Mouse (Mus musculus): ENCODE measurements around the gene Ptpro.
A peak's percentile ranks its signal among the peaks of the same experiment; 100 is the strongest.
"Not testable (repeated sequence)": the region's sequence is repeated elsewhere in the genome, so short reads cannot be mapped to it uniquely, and the experiment has no call there.

Ptpro gene

GRCm38 (mm10) chr6:137386935-137387334 lies 134.8 kb downstream of the Ptpro start:
- DNase-seq: no peak

DNA sequence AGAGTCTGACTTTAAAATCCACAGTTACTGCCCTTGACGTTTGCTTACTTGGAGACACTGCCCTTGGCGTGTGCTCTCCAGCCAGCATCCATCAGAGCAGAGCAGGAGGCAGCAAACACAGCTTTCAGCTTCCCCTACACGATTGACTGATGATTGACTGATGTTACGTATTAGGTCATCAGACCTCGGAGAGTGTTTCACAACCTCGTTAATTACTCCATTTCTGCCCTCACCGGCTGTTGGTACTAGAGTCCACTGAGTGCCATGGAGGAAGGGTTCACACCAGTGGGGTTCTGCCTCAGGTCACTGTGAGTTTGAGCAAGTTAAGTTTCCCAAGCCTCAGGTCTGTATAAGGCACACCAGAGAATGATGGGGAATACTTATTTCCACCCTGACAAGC lies 143.0 kb downstream of the Ptpro start:
- no peak for DNase-seq

DNA sequence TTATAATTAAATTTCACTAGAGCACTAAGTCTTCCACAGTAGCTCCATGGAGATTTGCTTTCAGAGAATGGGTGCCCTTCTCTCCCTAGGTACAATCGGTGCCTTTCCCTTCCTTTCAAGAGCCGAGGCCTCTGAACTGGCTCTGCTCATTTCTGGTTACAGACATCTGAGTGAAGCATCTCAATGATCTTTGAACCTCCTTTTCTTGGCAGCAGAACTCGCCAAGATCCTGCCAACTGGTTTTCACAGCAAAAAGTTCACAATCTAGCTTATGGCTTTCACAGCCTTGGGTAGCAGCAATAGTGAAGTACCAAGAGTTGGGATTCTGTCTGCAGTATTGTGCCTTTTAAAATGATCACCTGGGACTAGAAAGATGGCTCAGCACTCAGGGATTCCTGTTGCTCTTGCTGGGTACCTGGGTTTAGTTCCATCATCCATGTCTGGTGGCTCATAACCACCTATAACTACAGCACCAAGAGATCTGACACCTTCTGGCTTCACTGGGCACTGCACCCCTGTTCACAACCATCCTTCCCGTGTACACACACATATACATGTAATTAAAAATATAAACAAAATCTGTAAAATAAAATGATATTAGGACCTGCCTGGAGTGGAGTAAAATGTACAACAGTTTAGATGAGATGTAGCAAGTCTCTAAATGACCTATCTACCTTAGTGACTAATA lies 144.1 kb downstream of the Ptpro start:
- DNase-seq: no peak

DNA sequence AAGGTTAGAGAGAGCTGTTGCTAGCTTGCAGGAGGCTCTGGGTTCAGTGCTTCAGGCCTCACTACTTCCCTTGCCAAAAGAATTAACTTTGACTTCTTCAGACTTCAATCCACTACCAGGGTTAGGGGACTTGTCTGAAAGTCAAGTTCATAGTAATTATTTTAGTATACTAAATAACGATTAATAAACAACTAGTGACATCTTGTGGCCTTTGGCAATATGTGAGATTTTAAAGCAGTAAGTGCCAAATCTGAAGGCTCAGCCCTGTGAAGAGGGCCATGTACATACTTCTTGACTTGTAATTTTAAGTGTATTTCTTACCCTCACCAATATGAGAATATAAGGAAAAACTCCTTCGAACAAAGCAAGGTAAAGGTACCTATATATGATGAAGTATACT lies 145.2 kb downstream of the Ptpro start:
- no peak for DNase-seq

GRCm38 (mm10) chr6:137404196-137404595 lies 152.1 kb downstream of the Ptpro start:
- no peak for DNase-seq

GRCm38 (mm10) chr6:137405690-137406089 lies 153.6 kb downstream of the Ptpro start:
- DNase-seq: no peak

DNA sequence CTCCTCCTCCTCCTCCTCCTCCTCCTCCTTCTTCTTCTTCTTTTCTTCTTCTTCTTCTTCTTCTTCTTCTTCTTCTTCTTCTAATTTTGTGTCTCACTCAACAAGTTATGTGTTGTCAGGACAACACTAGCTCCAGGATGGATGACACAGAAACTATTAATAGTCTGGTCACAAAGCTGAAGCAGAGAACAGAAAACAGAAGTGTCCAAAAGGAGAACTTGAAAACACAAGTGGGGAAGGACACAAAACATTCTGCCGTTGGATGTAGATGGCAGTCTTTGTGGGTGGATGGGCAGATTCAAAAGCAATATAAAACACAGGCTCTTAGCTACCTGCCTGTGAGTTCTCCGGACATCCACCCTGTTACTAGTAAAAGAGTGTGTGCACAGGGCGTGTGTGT lies 158.4 kb downstream of the Ptpro start:
- DNase-seq: no peak

GRCm38 (mm10) chr6:137411901-137412378 lies 159.8 kb downstream of the Ptpro start:
- DNase-seq: no peak

- DNase-seq: no peak
Measured at GRCm38 (mm10) chr6:137413045-137413444, 160.9 kb downstream of the Ptpro start.

DNA sequence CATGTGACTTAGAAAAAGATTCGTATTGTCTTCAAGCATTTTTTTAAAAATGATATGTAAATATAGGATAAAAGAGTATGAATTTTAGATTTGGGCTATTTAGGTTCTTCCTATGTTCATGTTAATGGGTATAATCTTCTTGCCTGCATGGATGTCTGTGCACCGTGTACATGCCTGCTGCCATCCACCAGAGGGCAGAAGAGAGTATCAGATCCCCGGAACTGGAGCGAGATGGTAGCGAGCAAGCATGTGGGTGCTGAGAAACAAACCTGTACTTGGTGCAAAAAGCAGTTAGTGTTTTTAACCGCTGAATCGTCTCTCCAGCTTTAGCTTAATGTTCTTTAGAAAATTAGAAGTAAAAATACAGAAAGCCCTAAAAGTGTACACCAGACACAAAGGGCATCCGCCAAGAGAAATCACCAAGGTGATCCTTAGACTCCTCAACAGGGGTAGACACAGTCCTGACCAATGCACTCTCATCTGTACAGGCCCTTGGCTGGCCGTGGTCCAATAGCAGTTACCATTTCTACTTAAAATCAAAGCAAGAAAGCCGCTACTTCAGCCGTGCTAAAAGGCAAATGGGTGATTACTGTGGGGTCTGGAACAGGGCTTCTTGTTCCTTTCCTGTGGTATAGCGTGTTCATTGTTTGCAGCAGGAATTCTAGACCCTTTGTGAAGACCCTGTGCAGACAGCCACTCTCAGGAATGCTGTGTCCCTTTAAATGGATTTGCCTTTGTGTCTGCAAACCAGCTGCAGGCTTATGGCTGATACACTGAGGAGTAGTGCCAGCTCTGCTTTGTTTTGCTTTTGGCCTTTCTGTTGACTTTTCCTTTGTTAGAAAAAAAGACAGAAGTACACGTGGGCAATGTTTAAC lies 162.6 kb downstream of the Ptpro start:
- peak in 1 of 2 experiments; percentile 23 for DNase-seq

DNA sequence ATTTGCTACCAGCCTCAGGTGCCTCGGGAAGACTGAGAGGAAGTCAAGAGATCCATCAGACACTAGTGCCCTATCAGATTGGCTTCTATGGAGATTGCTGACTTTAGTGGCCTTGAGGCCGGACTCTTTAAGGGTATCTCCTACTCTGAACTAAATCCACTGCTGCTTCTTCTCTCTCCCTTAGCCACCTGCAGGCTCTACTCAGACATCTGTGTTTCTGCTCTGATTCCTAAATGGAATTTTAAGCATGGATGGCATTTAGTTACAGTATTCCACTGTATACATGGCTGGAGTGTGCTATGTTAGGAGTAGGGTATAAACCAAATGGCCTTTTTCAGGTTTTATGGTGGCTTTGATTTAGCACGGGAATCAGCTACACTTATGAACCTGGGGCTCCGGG lies 170.7 kb downstream of the Ptpro start:
- DNase-seq: no peak

- DNase-seq: no peak
Measured at GRCm38 (mm10) chr6:137423830-137424229, 171.7 kb downstream of the Ptpro start.

- no peak for DNase-seq
Measured at GRCm38 (mm10) chr6:137425500-137426432, 173.6 kb downstream of the Ptpro start.

DNA sequence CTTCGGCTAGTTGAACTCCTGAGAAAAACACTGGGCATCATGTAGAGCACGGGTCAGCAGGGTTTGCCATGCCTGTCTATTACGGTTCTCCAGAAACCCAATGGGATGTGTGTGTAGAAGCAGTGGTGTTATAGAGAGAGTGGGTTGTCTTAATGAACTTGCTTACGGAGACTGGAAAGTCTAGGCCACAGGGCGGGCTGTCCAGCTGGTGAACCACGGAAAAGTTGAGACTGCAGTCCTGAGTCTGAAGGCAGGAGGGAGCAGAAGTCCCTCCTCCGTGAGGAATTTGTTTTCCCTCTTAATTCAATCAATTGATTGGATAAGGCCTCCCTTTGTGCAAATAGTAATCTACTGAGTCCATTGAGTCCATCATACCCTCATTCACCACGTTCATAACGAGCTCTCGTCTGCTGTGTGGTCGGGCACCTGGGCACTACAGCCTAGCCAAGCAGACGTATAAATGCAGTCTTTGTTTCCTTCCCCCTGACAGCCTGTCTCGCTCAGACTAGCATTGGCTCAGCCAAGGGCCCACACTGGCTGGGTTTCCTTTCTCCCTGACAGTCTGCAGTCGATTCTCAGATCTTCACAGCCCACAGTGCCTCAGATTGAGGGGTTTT lies 181.5 kb downstream of the Ptpro start:
- DNase-seq: no peak

DNA sequence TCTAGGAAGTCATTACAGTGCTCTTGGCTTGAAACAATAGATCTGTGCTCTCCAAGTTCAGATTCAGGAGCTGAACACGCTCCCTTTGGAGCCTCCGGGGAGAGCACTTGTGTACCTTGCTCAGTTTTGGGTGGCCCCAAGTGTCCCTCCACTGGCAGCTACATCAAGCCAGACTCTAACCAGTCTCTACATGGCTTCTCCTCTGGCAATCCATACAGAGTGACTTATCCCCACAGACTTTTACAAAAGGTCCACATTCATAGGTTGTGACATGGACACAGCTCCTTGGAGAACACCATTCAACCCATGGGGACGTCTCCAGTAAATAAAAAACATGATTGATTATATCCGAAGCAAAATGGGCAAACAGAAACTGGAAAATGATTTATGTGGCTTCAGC lies 185.4 kb downstream of the Ptpro start:
- no peak for DNase-seq

DNA sequence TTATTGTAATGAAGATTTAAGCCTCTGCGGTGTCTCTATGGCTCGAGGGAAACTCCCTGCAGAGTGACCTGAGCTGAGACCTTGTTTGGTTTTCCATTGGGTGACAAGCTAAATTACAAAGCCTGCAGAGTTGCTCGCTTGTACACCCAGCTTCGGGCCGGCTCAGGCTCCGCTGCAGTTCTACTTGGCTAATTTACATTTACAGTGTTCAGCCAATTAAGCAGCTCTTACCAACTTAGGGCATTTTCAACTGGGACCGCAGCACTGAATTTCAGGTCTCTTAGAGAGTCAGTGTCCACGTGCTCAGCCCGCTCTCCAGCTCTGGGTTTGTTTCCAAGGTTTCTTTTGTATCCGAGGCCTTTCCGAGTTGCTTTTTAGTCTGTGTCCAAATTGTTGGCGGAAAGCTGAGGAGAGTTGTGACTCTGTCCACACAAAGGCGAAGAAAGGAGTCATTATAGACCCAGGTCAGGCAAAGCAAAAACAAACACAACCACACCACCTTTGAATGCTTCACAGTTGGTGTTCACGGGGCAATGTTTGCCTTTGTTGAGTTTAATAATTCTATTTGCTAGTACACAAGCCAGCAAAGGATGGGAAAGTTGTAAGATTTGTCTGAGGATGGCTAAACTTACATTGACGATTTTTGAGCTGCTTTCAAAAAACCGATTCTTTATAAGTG lies 185.9 kb downstream of the Ptpro start:
- no peak for DNase-seq

DNA sequence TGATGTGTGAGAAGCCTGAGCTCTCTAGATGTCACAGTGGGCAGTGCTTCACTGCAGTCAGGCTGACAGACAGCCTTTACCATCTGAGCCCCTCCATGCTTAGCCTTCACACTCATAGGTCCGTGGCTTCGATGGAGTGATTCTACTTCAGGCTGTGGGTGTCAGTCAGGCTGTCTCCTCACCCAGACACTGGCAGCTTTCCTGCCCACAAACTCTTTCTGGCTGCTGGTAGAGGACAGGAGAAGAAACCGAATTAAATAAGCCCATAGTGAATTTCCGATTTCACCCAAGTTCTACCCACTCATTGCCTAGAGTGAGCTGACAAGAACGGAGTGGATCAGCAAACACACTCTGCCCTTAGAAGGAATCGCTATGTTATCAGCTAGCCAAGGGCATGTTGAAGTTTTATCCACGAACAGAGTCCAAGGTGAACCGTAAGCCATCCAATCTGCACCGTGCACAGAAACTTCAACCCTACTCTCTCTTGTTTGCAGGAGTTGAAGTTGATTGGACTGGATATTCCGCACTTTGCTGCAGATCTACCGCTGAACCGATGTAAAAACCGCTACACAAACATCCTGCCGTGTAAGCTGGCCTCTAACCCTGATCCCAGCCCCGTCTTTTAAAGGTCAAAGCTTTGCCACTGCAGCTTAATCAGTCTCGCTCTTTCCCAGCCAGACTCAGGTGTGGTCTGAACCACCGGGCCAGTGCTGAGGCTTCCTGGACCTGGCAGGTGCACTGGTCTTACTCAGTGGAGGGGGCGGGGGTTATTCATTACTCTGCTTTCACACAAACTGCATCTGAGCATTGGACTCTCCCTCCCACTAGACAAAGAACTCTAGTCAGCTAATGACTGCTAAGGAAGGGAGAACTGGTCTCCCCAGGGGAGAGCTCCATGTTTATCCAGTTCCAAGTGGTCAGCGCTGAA lies 188.7 kb downstream of the Ptpro start:
- no peak for DNase-seq

- no peak for DNase-seq
Measured at GRCm38 (mm10) chr6:137443089-137443488, 191.0 kb downstream of the Ptpro start.

GRCm38 (mm10) chr6:137446116-137446515 lies 194.0 kb downstream of the Ptpro start:
- not testable (repeated sequence) for DNase-seq

DNA sequence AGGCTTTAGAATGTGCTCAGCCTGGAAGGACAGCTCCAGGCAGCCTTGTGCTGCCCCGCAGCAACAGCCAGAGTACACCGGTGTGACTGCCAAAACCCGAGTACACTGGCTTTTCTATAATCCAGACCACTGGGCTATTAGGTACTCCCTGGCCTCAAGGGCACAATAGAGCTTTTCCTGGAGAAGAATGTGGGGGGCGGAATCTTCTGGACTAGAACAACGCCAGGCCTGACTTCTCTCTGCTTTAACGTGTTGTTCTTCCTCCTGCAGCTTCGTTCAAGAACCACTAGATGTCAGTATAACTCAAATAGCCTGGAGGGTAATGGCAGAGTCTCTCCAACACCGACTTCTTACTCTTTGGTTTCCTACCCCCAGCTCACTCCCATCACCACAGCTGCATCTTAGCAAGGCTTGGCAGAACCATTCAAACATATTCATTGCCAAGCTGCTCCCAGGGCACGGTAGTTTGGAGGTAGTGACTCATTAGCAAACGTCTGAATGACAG lies 203.5 kb downstream of the Ptpro start:
- DNase-seq: no peak

- no peak for DNase-seq
Measured at GRCm38 (mm10) chr6:137456064-137456463, 203.9 kb downstream of the Ptpro start.
